Mouse (Mus musculus): ENCODE data around the gene Anxa1. TPM values are rescaled to one million over a fixed set of nuclear protein-coding genes. Genes with fewer than 3 reads are reported as not detected.

Gene Anxa1
- total and polyA plus RNA-seq, 2 experiments from 2014 or later = 10.8 to 14.6 TPM

GRCm38 (mm10) chr19:20401961-20402360 lies 11.2 kb upstream of the Anxa1 start:
- DNase-seq (ENCODE audit: low spot score) = no peak
- no peaks in the 10 kb centered on the region for H3K4me1 ChIP-seq (ENCODE audit: insufficient read depth, low read length)

GRCm38 (mm10) chr19:20399187-20399586 lies 8.4 kb upstream of the Anxa1 start:
- ATAC-seq (no peak), DNase-seq (ENCODE audit: low spot score) (no peak)
- no peak for TF ChIP-seq CTCF (IDR thresholded peaks at IDR 0.05; ENCODE audit: low read depth)
- Histone ChIP-seq H3K9ac (replicated peaks; ENCODE audit: low read length) (no peak overlapping the region), H3K36me3 (ENCODE audit: insufficient read depth, low read length) (no peaks in the 10 kb centered on the region), H3K9me3 (ENCODE audit: low read length) (no peaks in the 10 kb centered on the region), H3K4me3 (ENCODE audit: low read length) (no peak overlapping the region), H3K4me2 (ENCODE audit: low read depth, low read length) (no peak overlapping the region), H3K4me1 (ENCODE audit: insufficient read depth, low read length) (no peaks in the 10 kb centered on the region), H3K27ac (no peak overlapping the region), H3K27me3 (ENCODE audit: insufficient read depth, low read length) (no peaks in the 10 kb centered on the region)
- 87% methylated on average over 4 of the region's 4 CpGs for WGBS

More at GRCm38 (mm10) chr19:20401961-20402360, 11.2 kb upstream of the Anxa1 start:
- Histone ChIP-seq H3K36me3 (ENCODE audit: insufficient read depth, low read length) (no peaks in the 10 kb centered on the region), H3K9ac (replicated peaks; ENCODE audit: low read length) (no peak overlapping the region), H3K4me3 (ENCODE audit: low read length) (no peak overlapping the region), H3K4me2 (ENCODE audit: low read depth, low read length) (no peak overlapping the region), H3K9me3 (ENCODE audit: low read length) (no peaks in the 10 kb centered on the region), H3K27me3 (ENCODE audit: insufficient read depth, low read length) (no peaks in the 10 kb centered on the region), H3K27ac (no peak overlapping the region)
- 75% methylated on average over 3 of the region's 3 CpGs for WGBS
- no peak for TF ChIP-seq CTCF (IDR thresholded peaks at IDR 0.05; ENCODE audit: low read depth)
- ATAC-seq = no peak

GRCm38 (mm10) chr19:20397092-20397491 lies 6.3 kb upstream of the Anxa1 start:
- H3K9me3 ChIP-seq (ENCODE audit: low read length) = no peaks in the 10 kb centered on the region
- no peak for TF ChIP-seq CTCF (IDR thresholded peaks at IDR 0.05; ENCODE audit: low read depth)
- H3K9ac ChIP-seq (replicated peaks; ENCODE audit: low read length) = no peak overlapping the region
- H3K4me1 ChIP-seq (ENCODE audit: insufficient read depth, low read length) = no peaks in the 10 kb centered on the region
- H3K4me2 ChIP-seq (ENCODE audit: low read depth, low read length) = no peak overlapping the region
- WGBS = 100% methylated on average over 1 of the region's 1 CpGs
- no peak overlapping the region for H3K27ac ChIP-seq
- DNase-seq (ENCODE audit: low spot score) = no peak
- no peak overlapping the region for H3K4me3 ChIP-seq (ENCODE audit: low read length)
- no peaks in the 10 kb centered on the region for H3K36me3 ChIP-seq (ENCODE audit: insufficient read depth, low read length)
- ATAC-seq = no peak
- no peaks in the 10 kb centered on the region for H3K27me3 ChIP-seq (ENCODE audit: insufficient read depth, low read length)

- 77% methylated on average over 6 of the region's 6 CpGs for WGBS
- no peak overlapping the region for H3K9ac ChIP-seq (replicated peaks; ENCODE audit: low read length)
- H3K4me1 ChIP-seq (ENCODE audit: insufficient read depth, low read length) = no peaks in the 10 kb centered on the region
- H3K27me3 ChIP-seq (ENCODE audit: insufficient read depth, low read length) = no peaks in the 10 kb centered on the region
- TF ChIP-seq CTCF (IDR thresholded peaks at IDR 0.05; ENCODE audit: low read depth) = no peak
- no peaks in the 10 kb centered on the region for H3K36me3 ChIP-seq (ENCODE audit: insufficient read depth, low read length)
- H3K9me3 ChIP-seq (ENCODE audit: low read length) = no peaks in the 10 kb centered on the region
- no peak overlapping the region for H3K4me3 ChIP-seq (ENCODE audit: low read length)
- no peak for DNase-seq (ENCODE audit: low spot score)
- no peak overlapping the region for H3K4me2 ChIP-seq (ENCODE audit: low read depth, low read length)
- H3K27ac ChIP-seq = no peak overlapping the region
- ATAC-seq = no peak
Observed at GRCm38 (mm10) chr19:20393556-20394274, 3.0 kb upstream of the Anxa1 start.

- no peak overlapping the region for H3K4me3 ChIP-seq (ENCODE audit: low read length)
- no peak for DNase-seq (ENCODE audit: low spot score)
- H3K9me3 ChIP-seq (ENCODE audit: low read length) = no peaks in the 10 kb centered on the region
- H3K4me2 ChIP-seq (ENCODE audit: low read depth, low read length) = no peak overlapping the region
- 78% methylated on average over 7 of the region's 7 CpGs for WGBS
- no peaks in the 10 kb centered on the region for H3K36me3 ChIP-seq (ENCODE audit: insufficient read depth, low read length)
- H3K27ac ChIP-seq = no peak overlapping the region
- no peak for TF ChIP-seq CTCF (IDR thresholded peaks at IDR 0.05; ENCODE audit: low read depth)
- H3K4me1 ChIP-seq (ENCODE audit: insufficient read depth, low read length) = no peaks in the 10 kb centered on the region
- no peak for ATAC-seq
- no peak overlapping the region for H3K9ac ChIP-seq (replicated peaks; ENCODE audit: low read length)
- no peaks in the 10 kb centered on the region for H3K27me3 ChIP-seq (ENCODE audit: insufficient read depth, low read length)
Observed at GRCm38 (mm10) chr19:20389723-20390122, 1.0 kb downstream of the Anxa1 start.

- H3K4me2 ChIP-seq (ENCODE audit: low read depth, low read length) = no peak overlapping the region
- no peak for DNase-seq (ENCODE audit: low spot score)
- no peak for ATAC-seq
- no peaks in the 10 kb centered on the region for H3K4me1 ChIP-seq (ENCODE audit: insufficient read depth, low read length)
- H3K36me3 ChIP-seq (ENCODE audit: insufficient read depth, low read length) = no peaks in the 10 kb centered on the region
- no peak for TF ChIP-seq CTCF (IDR thresholded peaks at IDR 0.05; ENCODE audit: low read depth)
- H3K9ac ChIP-seq (replicated peaks; ENCODE audit: low read length) = no peak overlapping the region
- H3K27me3 ChIP-seq (ENCODE audit: insufficient read depth, low read length) = no peaks in the 10 kb centered on the region
- no peak overlapping the region for H3K4me3 ChIP-seq (ENCODE audit: low read length)
- H3K9me3 ChIP-seq (ENCODE audit: low read length) = no peaks in the 10 kb centered on the region
- no peak overlapping the region for H3K27ac ChIP-seq
- 88% methylated on average over 6 of the region's 6 CpGs for WGBS
Observed at GRCm38 (mm10) chr19:20389245-20389644, 1.5 kb downstream of the Anxa1 start.

- Histone ChIP-seq H3K36me3 (ENCODE audit: insufficient read depth, low read length) (no peaks in the 10 kb centered on the region), H3K9me3 (ENCODE audit: low read length) (no peaks in the 10 kb centered on the region)
- no peak for DNase-seq (ENCODE audit: low spot score)
Observed at GRCm38 (mm10) chr19:20388276-20388675, 2.5 kb downstream of the Anxa1 start.

More at GRCm38 (mm10) chr19:20388276-20388675, 2.5 kb downstream of the Anxa1 start:
- TF ChIP-seq CTCF (IDR thresholded peaks at IDR 0.05; ENCODE audit: low read depth) = no peak
- H3K4me1 ChIP-seq (ENCODE audit: insufficient read depth, low read length) = no peaks in the 10 kb centered on the region
- H3K27me3 ChIP-seq (ENCODE audit: insufficient read depth, low read length) = no peaks in the 10 kb centered on the region
- H3K9ac ChIP-seq (replicated peaks; ENCODE audit: low read length) = no peak overlapping the region
- no peak overlapping the region for H3K4me2 ChIP-seq (ENCODE audit: low read depth, low read length)
- no peak overlapping the region for H3K4me3 ChIP-seq (ENCODE audit: low read length)
- no peak for ATAC-seq
- no peak overlapping the region for H3K27ac ChIP-seq
- WGBS = 80% methylated on average over 6 of the region's 6 CpGs

Measured in hindbrain, postnatal 0 days (tissue).